Mouse (Mus musculus): ENCODE measurements around the gene Arsg. TPM values are rescaled to one million over a fixed set of nuclear protein-coding genes. Genes with fewer than 3 reads are reported as not detected.

Gene Arsg
- polyA plus RNA-seq, 1 experiment, result 5.1 TPM

DNA sequence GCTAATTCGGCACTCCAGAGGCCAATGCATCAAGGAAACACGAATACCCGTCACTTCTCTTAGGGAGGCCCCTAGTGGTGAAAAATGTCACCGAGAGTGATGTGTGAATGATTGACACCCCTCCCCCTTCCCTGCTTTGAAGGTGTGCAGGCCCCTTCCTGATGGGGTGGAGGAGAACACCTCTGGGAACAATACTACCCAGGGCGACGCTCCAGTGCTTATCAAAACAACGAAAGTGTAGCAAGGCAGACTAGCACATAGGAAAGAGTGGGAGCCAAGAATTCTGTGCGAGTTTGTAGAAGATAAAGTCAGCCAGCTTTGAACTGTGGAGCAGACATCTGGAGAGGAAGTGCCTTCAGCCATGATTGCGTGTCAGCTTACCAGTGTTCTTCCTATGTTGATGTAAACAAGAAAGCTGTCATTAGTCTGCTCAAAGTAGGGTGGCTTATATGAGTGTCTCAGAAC is 87.7 kb downstream of the Arsg start:
- H3K36me3 ChIP-seq (ENCODE audit: control insufficient read depth, insufficient read depth, low read length), result no peaks in the 10 kb centered on the region
- H3K4me1 ChIP-seq (ENCODE audit: control insufficient read depth, insufficient read depth, insufficient read length), result no peaks in the 10 kb centered on the region; the same call in 1 of the 2 replicates
- DNase-seq (ENCODE audit: low read depth in 1 of 2, low spot score in 2 of 2), result peak; percentile 59 to 60
- H3K27me3 ChIP-seq (ENCODE audit: control insufficient read depth, insufficient read depth, low read length), result no peaks in the 10 kb centered on the region
- no peak overlapping the region for H3K27ac ChIP-seq (ENCODE audit: insufficient read depth, low read length)
- TF ChIP-seq POLR2A (IDR thresholded peaks at IDR 0.05; ENCODE audit: low read depth, low read length) (no peak), CTCF (IDR thresholded peaks at IDR 0.05; ENCODE audit: extremely low read depth, insufficient read depth, insufficient read length, insufficient replicate concordance) (peak; percentile 29; the same call in 1 of the 2 replicates)
- 6% methylated on average over 9 of the region's 9 CpGs for WGBS
- H3K4me3 ChIP-seq (ENCODE audit: extremely low read depth, insufficient read depth, insufficient read length), result no peak overlapping the region

DNA sequence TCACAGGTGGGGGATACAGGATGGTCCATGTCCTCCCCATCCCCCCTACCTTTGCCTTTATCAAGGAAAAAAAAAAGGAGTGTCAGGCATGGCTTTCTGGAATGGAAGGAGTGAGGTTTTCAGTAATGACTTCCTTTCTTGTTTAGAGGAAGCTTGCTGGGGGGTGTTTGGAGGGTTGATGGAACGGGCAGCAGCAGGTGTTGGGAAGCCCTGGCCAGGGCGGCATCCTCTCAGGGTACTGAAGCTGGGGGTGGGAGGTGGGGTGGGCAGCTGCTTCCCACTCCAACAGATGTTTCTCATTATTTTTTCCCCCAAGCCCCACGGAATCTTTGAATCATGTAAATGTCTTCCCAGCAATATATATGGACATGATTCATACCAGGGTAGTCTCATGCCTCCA is 88.3 kb downstream of the Arsg start:
- Histone ChIP-seq H3K4me1 (ENCODE audit: control insufficient read depth, insufficient read depth, insufficient read length) (no peaks in the 10 kb centered on the region; the same call in 1 of the 2 replicates), H3K36me3 (ENCODE audit: control insufficient read depth, insufficient read depth, low read length) (no peaks in the 10 kb centered on the region), H3K27me3 (ENCODE audit: control insufficient read depth, insufficient read depth, low read length) (no peaks in the 10 kb centered on the region), H3K27ac (ENCODE audit: insufficient read depth, low read length) (no peak overlapping the region), H3K4me3 (ENCODE audit: extremely low read depth, insufficient read depth, insufficient read length) (no peak overlapping the region)
- 54% methylated on average over 3 of the region's 3 CpGs for WGBS
- no peak for TF ChIP-seq POLR2A (IDR thresholded peaks at IDR 0.05; ENCODE audit: low read depth, low read length)
- TF ChIP-seq CTCF (IDR thresholded peaks at IDR 0.05; ENCODE audit: extremely low read depth, insufficient read depth, insufficient read length, insufficient replicate concordance), result no peak
- no peak for DNase-seq (ENCODE audit: low read depth in 1 of 2, low spot score in 2 of 2)

DNA sequence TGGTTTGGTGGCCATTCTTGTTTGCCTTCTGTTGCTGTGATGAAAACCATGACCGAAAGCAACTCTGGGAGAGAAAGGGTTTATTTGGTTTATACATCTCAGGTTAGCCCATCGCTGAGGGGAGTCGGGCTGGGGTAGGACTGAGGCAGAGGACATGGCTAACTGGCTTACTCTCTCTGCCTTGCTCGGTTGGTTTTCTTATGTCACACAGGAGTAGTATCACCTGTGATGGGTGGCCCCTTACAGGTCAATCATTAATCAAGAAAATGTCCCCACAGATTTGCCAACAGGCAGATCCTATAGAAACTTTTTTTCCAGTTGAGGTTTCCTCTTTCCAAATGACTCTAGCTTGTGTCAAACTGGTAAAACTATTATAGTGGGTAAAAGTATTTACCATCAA is 90.5 kb downstream of the Arsg start:
- no peaks in the 10 kb centered on the region; the same call in 1 of the 2 replicates for H3K4me1 ChIP-seq (ENCODE audit: control insufficient read depth, insufficient read depth, insufficient read length)
- H3K27ac ChIP-seq (ENCODE audit: insufficient read depth, low read length), result no peak overlapping the region
- TF ChIP-seq CTCF (IDR thresholded peaks at IDR 0.05; ENCODE audit: extremely low read depth, insufficient read depth, insufficient read length, insufficient replicate concordance) (no peak), POLR2A (IDR thresholded peaks at IDR 0.05; ENCODE audit: low read depth, low read length) (no peak)
- DNase-seq (ENCODE audit: low read depth in 1 of 2, low spot score in 2 of 2), result no peak
- H3K4me3 ChIP-seq (ENCODE audit: extremely low read depth, insufficient read depth, insufficient read length), result no peak overlapping the region
- no peaks in the 10 kb centered on the region for H3K36me3 ChIP-seq (ENCODE audit: control insufficient read depth, insufficient read depth, low read length)
- no peaks in the 10 kb centered on the region for H3K27me3 ChIP-seq (ENCODE audit: control insufficient read depth, insufficient read depth, low read length)
- WGBS, result 89% methylated on average over 4 of the region's 4 CpGs

DNA sequence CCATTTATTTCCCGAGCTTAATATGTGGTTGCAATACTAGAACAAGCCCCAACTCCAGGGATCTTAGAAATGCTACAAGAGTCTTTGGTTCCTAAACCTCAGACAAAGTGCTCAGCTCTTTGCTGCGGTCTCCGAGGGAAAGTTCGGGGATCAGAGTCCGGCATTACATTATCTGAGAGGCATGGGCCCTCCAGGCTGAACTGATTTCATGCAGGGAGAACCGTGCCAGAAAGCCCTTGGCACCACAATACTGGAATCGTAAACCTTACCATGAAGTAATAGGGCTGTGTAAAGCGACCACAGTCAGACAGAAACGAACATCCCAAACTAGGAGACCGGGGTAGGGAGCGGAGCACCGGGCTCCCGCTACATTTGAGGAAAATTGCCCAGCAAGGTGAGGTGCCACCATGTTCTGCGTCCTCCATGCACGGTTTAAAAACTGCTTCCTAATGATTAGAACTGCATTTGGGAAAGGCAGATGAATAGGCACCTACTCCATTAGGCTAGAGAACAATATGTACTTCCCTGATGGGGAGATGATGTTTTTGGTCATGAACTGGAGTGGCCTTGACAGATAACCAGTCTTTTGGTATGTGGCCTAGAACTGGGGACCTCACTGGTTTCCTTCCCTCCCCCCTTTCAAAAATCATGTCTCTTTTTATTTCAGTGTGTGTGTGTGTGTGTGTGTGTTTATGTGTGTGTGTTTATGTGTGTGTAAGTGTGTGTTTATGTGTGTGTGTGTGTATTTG is 91.5 kb downstream of the Arsg start:
- TF ChIP-seq CTCF (IDR thresholded peaks at IDR 0.05; ENCODE audit: extremely low read depth, insufficient read depth, insufficient read length, insufficient replicate concordance) (no peak), POLR2A (IDR thresholded peaks at IDR 0.05; ENCODE audit: low read depth, low read length) (no peak)
- H3K36me3 ChIP-seq (ENCODE audit: control insufficient read depth, insufficient read depth, low read length), result no peaks in the 10 kb centered on the region
- H3K27me3 ChIP-seq (ENCODE audit: control insufficient read depth, insufficient read depth, low read length), result no peaks in the 10 kb centered on the region
- DNase-seq (ENCODE audit: low read depth in 1 of 2, low spot score in 2 of 2), result no peak
- H3K4me1 ChIP-seq (ENCODE audit: control insufficient read depth, insufficient read depth, insufficient read length), result no peaks in the 10 kb centered on the region; the same call in 1 of the 2 replicates
- no peak overlapping the region for H3K4me3 ChIP-seq (ENCODE audit: extremely low read depth, insufficient read depth, insufficient read length)
- H3K27ac ChIP-seq (ENCODE audit: insufficient read depth, low read length), result no peak overlapping the region
- 90% methylated on average over 15 of the region's 15 CpGs for WGBS

DNA sequence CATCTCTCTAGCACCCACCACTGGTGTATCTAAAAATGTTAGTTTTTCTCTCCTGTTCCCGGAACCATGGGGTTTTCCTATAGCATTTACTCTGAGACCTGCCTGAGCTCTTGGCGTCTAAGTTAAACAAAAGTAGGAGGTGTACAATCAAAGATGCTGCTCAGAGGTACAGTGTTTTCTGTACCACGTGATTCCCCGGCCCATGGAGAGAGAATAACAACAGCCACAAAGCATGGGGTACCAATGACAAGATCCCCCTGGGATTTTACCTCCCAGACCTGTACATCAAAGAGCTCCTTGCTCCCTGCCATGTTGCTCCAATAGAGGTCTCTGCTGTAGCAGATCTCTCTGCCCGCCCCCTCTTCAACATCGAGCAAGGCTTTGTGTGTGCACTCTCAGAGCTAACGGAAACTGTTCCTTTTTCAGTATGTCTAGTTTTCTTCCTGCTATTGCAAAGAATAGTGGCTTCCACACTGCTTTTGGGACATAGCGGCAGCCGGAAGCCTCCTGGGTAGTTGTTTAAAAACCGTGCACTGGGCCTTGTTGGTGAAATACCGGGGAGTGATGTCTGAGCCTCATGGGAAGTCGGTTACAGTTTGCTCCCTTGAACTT is 95.9 kb downstream of the Arsg start:
- DNase-seq (ENCODE audit: low read depth in 1 of 2, low spot score in 2 of 2), result no peak
- TF ChIP-seq CTCF (IDR thresholded peaks at IDR 0.05; ENCODE audit: extremely low read depth, insufficient read depth, insufficient read length, insufficient replicate concordance), result no peak
- TF ChIP-seq POLR2A (IDR thresholded peaks at IDR 0.05; ENCODE audit: low read depth, low read length), result no peak
- no peak overlapping the region for H3K27ac ChIP-seq (ENCODE audit: insufficient read depth, low read length)
- H3K27me3 ChIP-seq (ENCODE audit: control insufficient read depth, insufficient read depth, low read length), result no peaks in the 10 kb centered on the region
- no peak overlapping the region for H3K4me3 ChIP-seq (ENCODE audit: extremely low read depth, insufficient read depth, insufficient read length)
- H3K4me1 ChIP-seq (ENCODE audit: control insufficient read depth, insufficient read depth, insufficient read length), result no peaks in the 10 kb centered on the region
- H3K36me3 ChIP-seq (ENCODE audit: control insufficient read depth, insufficient read depth, low read length), result no peaks in the 10 kb centered on the region
- WGBS, result 75% methylated on average over 12 of the region's 12 CpGs

DNA sequence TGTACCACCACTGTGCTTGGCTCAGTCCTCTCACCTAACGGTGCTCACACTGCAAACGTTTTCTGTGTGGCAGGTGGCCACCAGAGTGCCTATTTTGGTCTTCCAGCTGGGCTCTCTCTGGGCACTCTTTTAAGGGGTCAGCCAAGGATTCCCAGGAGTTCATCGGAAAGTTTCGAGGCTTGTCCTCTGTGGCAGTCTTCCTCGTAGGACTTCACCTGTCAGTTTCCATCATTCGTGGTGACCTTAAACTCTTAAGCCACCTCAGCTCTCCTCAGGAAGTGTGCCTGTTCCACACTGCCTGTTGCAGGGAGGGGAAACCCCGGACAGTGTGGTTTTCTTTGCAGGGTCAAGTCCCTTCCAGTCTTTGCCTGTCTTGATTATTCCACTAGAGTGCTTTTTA is 96.6 kb downstream of the Arsg start:
- no peak for TF ChIP-seq POLR2A (IDR thresholded peaks at IDR 0.05; ENCODE audit: low read depth, low read length)
- TF ChIP-seq CTCF (IDR thresholded peaks at IDR 0.05; ENCODE audit: extremely low read depth, insufficient read depth, insufficient read length, insufficient replicate concordance), result no peak
- Histone ChIP-seq H3K36me3 (ENCODE audit: control insufficient read depth, insufficient read depth, low read length) (no peaks in the 10 kb centered on the region), H3K27ac (ENCODE audit: insufficient read depth, low read length) (no peak overlapping the region), H3K4me3 (ENCODE audit: extremely low read depth, insufficient read depth, insufficient read length) (no peak overlapping the region), H3K27me3 (ENCODE audit: control insufficient read depth, insufficient read depth, low read length) (no peaks in the 10 kb centered on the region), H3K4me1 (ENCODE audit: control insufficient read depth, insufficient read depth, insufficient read length) (no peaks in the 10 kb centered on the region)
- WGBS, result 33% methylated on average over 7 of the region's 7 CpGs
- no peak for DNase-seq (ENCODE audit: low read depth in 1 of 2, low spot score in 2 of 2)

DNA sequence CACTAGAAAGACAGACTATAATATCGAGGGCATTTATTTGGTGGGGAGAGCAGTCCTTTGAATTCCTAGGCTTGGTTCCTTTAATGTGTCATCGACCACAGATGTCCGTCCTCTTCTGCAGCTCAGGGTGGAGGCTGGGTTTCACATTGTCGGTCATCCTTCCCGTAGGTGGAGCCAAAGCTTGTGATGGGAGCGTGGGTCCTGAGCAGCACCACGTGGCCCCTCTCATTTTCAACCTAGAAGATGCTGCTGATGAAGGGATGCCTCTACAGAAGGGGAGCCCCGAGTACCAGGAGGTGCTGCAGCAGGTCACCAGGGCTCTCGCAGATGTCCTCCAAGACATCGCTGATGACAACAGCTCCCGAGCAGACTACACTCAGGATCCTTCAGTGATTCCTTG is 98.9 kb downstream of the Arsg start:
- 92% methylated on average over 11 of the region's 11 CpGs for WGBS

More for the DNA sequence above, 98.9 kb downstream of the Arsg start:
- H3K27me3 ChIP-seq (ENCODE audit: control insufficient read depth, insufficient read depth, low read length), result no peaks in the 10 kb centered on the region
- H3K36me3 ChIP-seq (ENCODE audit: control insufficient read depth, insufficient read depth, low read length), result no peaks in the 10 kb centered on the region
- no peak overlapping the region for H3K27ac ChIP-seq (ENCODE audit: insufficient read depth, low read length)
- H3K4me3 ChIP-seq (ENCODE audit: extremely low read depth, insufficient read depth, insufficient read length), result no peak overlapping the region
- TF ChIP-seq POLR2A (IDR thresholded peaks at IDR 0.05; ENCODE audit: low read depth, low read length) (no peak), CTCF (IDR thresholded peaks at IDR 0.05; ENCODE audit: extremely low read depth, insufficient read depth, insufficient read length, insufficient replicate concordance) (no peak)
- DNase-seq (ENCODE audit: low read depth in 1 of 2, low spot score in 2 of 2), result no peak
- no peaks in the 10 kb centered on the region for H3K4me1 ChIP-seq (ENCODE audit: control insufficient read depth, insufficient read depth, insufficient read length)

Measured in spleen, adult 2 months (tissue).